Mouse (Mus musculus) erythroblast, embryonic 14.5 days (primary cell): ENCODE measurements around the gene Rexo4. TPM values are rescaled to one million over a fixed set of nuclear protein-coding genes. Genes with fewer than 3 reads are reported as not detected.

Experiments
- H3K27me3 ChIP-seq: 2 replicates; pipeline ENCODE4 v1.6.1; 2012; ENCODE audit warnings: inconsistent platforms; ENCODE audit not compliant: control insufficient read depth
- H3K36me3 ChIP-seq: 2 replicates; pipeline ENCODE4 v1.6.1; 2012; ENCODE audit warnings: mild to moderate bottlenecking, inconsistent platforms; ENCODE audit not compliant: control insufficient read depth
- H3K4me1 ChIP-seq: 2 replicates; pipeline ENCODE4 v1.6.1; 2012; ENCODE audit warnings: inconsistent platforms; ENCODE audit not compliant: control insufficient read depth
- H3K4me3 ChIP-seq: replicated peaks from 2 replicates; pipeline ENCODE3; 2012; ENCODE audit warnings: moderate library complexity, mild to moderate bottlenecking, inconsistent platforms
- H3K9me3 ChIP-seq: 2 replicates; pipeline ENCODE4 v1.6.1; 2012; ENCODE audit warnings: low read length, inconsistent platforms, mixed read lengths; ENCODE audit not compliant: control insufficient read depth
- GATA1 ChIP-seq: IDR thresholded peaks from 2 replicates; pipeline ENCODE4 v1.6.1; 2012; ENCODE audit warnings: low read length, inconsistent platforms, mixed read lengths
- TAL1 ChIP-seq: IDR thresholded peaks from 3 replicates; pipeline ENCODE4 v1.6.1; 2012; ENCODE audit warnings: low read length, inconsistent platforms, mixed read lengths
- polyA plus RNA-seq: library from polyadenylated mRNA; stranded (reverse); fragments of >175 nt; gene quantifications from 2 replicates; pipeline ENCODE4 v1.2.3, GENCODE M21; 2012

The Rexo4 gene
- polyA plus RNA-seq, 1 experiment: 2.7 TPM

DNA sequence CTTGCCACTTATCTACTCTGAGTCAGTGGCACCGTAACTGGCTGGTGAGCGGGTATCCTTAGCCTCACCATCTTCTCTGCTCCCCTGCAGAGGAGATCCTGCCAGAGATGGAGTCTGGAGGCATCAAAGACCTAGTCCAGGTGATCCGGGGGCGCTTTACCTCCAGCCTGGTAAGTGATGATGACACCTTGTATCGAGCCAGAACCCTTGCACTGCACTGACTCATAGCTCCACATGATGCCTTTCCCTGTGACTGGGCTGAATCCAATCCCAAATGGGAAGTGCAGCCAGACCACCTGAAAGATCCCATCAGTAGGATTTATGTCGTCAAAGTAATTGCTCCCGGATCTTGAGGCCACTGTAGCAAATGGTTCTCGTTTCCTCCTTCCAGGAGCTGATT is 11.3 kb downstream of the Rexo4 start:
- TF ChIP-seq GATA1 (no peak), TAL1 (no peak)
- Histone ChIP-seq H3K9me3 (no peaks in the 10 kb centered on the region), H3K4me1 (no peaks in the 10 kb centered on the region), H3K36me3 (peaks cover 93% of the 10 kb centered on the region), H3K27me3 (no peaks in the 10 kb centered on the region), H3K4me3 (no peak overlapping the region)

- TF ChIP-seq GATA1 (no peak), TAL1 (no peak)
- Histone ChIP-seq H3K36me3 (peaks cover 91% of the 10 kb centered on the region), H3K9me3 (no peaks in the 10 kb centered on the region), H3K4me3 (no peak overlapping the region), H3K27me3 (no peaks in the 10 kb centered on the region), H3K4me1 (no peaks in the 10 kb centered on the region)
Observed at GRCm38 (mm10) chr2:26952193-26952592, 12.0 kb downstream of the Rexo4 start.

- Histone ChIP-seq H3K36me3 (peaks cover 85% of the 10 kb centered on the region), H3K27me3 (no peaks in the 10 kb centered on the region), H3K4me1 (no peaks in the 10 kb centered on the region)
Observed at GRCm38 (mm10) chr2:26951346-26951905, 12.8 kb downstream of the Rexo4 start.

DNA sequence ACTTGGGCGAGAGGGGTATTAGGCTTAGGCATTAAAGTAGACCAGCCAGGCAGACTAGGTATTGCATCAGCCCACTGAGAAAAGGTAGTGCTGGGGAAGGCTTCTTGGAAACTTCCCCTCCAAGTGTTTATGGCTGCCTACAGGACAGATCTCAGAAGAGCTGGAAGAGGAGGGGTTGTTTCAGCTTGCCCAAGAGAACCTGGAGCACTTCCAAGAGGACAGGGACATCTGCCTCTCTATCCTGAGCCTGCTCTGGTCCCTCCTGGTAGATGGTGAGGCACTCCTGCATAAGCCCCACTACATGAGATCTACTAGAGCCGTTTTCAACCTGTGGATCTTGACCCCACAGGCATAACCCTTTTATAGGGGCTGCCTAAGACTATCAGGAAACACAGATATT is 13.8 kb downstream of the Rexo4 start:
- Histone ChIP-seq H3K27me3 (no peaks in the 10 kb centered on the region), H3K4me1 (no peaks in the 10 kb centered on the region), H3K4me3 (no peak overlapping the region), H3K9me3 (no peaks in the 10 kb centered on the region), H3K36me3 (peaks cover 76% of the 10 kb centered on the region)
- TF ChIP-seq TAL1 (no peak), GATA1 (no peak)

More at GRCm38 (mm10) chr2:26951346-26951905, 12.8 kb downstream of the Rexo4 start:
- no peaks in the 10 kb centered on the region for H3K9me3 ChIP-seq
- TF ChIP-seq GATA1: no peak
- no peak for TF ChIP-seq TAL1
- no peak overlapping the region for H3K4me3 ChIP-seq

DNA sequence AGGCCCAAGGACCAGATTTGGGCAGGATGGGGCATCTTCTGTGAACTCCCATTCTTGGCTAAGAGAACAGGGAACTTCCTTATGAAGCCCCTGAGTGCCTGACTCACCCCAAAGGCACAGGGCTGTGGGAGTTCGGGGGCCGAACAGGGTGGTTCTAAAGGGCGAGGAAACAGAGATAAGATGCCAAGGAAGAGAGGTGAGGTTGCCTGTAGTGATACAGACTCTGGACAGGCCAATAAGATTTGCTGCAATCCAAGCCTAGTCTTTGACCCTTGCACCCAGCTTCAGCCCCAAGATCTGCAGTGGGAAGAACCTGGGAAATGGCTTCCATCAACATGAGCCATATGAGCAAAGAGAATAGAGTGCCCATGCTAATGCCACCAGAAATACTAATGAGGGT is 20.9 kb downstream of the Rexo4 start:
- H3K9me3 ChIP-seq: no peaks in the 10 kb centered on the region
- no peak for TF ChIP-seq GATA1
- TF ChIP-seq TAL1: no peak
- peaks cover 9% of the 10 kb centered on the region for H3K36me3 ChIP-seq
- peaks cover 2% of the 10 kb centered on the region; the same call in 1 of the 2 replicates for H3K4me1 ChIP-seq
- no peak overlapping the region for H3K4me3 ChIP-seq
- no peaks in the 10 kb centered on the region for H3K27me3 ChIP-seq

DNA sequence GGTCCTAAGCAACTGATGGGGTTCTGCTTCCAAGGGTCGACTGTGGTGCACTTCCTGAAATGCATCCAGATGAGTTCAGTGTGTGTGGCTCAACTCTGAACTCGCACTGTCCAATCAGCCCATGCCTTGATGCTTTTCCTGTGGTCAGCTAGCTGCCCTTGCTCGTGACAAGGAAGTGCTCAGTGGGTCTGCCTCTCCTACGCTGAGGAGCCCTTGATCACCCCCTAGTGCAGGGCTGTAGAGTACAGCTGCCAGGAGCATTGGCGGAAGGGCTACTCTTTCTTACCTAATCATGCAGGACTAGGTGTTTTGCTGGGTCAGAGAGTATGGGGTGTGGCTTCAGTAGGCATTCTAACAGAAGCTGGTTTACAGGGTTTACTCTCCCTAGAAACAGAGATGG is 22.6 kb downstream of the Rexo4 start:
- H3K27me3 ChIP-seq: no peaks in the 10 kb centered on the region
- TF ChIP-seq TAL1 (no peak), GATA1 (no peak)
- H3K4me1 ChIP-seq: peaks cover 2% of the 10 kb centered on the region; the same call in 1 of the 2 replicates
- peaks cover 2% of the 10 kb centered on the region; the same call in 1 of the 2 replicates for H3K36me3 ChIP-seq
- H3K4me3 ChIP-seq: no peak overlapping the region
- H3K9me3 ChIP-seq: no peaks in the 10 kb centered on the region

- no peaks in the 10 kb centered on the region for H3K9me3 ChIP-seq
- H3K27me3 ChIP-seq: no peaks in the 10 kb centered on the region
- H3K4me1 ChIP-seq: peaks cover 34% of the 10 kb centered on the region
- H3K4me3 ChIP-seq: no peak overlapping the region
- TF ChIP-seq GATA1 (no peak), TAL1 (no peak)
- peaks cover 4% of the 10 kb centered on the region for H3K36me3 ChIP-seq
Observed at GRCm38 (mm10) chr2:26936425-26936824, 27.8 kb downstream of the Rexo4 start.

DNA sequence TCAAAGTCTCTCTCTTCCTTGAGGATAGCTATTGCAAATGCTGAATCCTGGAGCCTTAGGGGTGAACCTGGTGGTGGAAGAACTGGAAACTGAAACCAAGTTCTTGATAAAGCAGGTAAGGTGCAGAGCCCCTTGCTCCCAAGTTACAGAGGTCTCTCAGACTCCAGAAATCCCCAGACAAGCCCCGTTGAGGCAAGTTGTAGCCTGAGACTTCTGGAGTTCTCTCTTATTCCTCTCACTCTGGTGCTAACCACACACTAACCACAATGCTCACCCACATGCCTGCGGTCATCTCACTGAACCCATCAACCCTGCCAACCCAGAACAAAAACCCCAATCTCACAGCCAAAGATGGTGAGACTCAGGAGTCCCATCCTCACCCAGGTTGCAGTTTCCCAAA is 28.9 kb downstream of the Rexo4 start:
- TF ChIP-seq GATA1 (no peak), TAL1 (no peak)
- peaks cover 46% of the 10 kb centered on the region for H3K4me1 ChIP-seq
- no peak overlapping the region for H3K4me3 ChIP-seq
- H3K36me3 ChIP-seq: peaks cover 16% of the 10 kb centered on the region
- H3K27me3 ChIP-seq: no peaks in the 10 kb centered on the region
- no peaks in the 10 kb centered on the region for H3K9me3 ChIP-seq

DNA sequence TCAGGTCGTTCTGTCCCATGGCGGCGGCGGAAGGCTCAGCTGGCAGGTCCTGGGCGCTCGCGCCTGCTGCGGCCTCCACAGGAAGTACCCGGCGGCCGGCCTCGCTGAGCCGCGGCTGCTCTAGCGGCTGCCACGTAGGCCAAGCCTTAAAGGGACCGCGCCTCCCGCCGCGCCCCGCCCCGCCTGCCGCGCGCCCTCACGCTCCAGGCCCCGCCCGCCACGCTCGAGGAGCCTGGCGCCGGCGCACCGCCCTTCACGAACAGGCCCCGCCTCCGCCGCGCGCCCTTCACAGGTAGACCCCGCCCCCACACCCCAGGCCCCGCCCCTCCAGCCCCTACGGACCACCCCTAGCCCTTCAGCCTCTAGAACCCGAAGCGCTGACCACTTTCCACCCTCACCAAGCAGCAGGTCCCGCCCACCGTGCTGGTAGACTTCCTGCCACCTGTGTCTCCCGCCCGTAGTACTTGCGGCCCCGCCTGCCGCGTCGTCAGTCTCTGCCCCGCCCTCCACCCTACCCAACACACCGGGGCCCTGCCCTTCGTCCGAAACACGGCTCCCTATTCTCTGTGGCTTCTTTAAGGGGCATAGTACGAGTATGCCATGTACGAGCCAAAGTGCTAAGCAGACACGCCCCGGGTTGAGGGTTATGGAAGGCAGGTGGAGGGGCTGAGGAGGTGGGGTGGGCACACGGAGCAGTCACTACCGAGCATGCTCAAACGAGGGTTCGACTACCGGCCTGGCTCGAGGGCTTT is 30.7 kb downstream of the Rexo4 start, which contains the start of the genes Surf4 and Stkld1:
Gene Surf4, minus strand, starts transcription at position 625 of the 752 bp plus-strand sequence.
Gene Stkld1, plus strand, starts transcription at position 744 of the 752 bp plus-strand sequence.
- Histone ChIP-seq H3K27me3 (no peaks in the 10 kb centered on the region), H3K4me3 (peak within 1 kb of the TSS; percentile 92), H3K9me3 (no peaks in the 10 kb centered on the region), H3K36me3 (peaks cover 32% of the 10 kb centered on the region), H3K4me1 (peaks cover 51% of the 10 kb centered on the region)
- no peak for TF ChIP-seq TAL1
- no peak for TF ChIP-seq GATA1
